Comparison of ENCODE assay signal across 18 mouse cellular contexts in genomic region chr2:28335810-28336209, GRCm38 (mm10).
DNase-seq lines count a peak whose midpoint lies in the region; ATAC-seq and TF ChIP-seq lines count a peak whose summit lies in the region.
"Had no signal": no experiment of that assay in that cellular context is flagged by ENCODE, and none has a peak within 500 bp of the region (broad histone marks: within the 10 kb centered on the region; RNA-seq: fewer than 3 reads in every experiment).

No protein-coding gene starts in this region.

- H3K27me3 ChIP-seq in forebrain, embryonic 16.5 days (replicated peaks; ENCODE audit: control insufficient read depth, insufficient read depth, low read length), result no peaks in the 10 kb centered on the region
- no peaks in the 10 kb centered on the region for H3K27me3 ChIP-seq in midbrain, embryonic 15.5 days (replicated peaks)
- H3K27me3 ChIP-seq: heart, embryonic 15.5 days; intestine, embryonic 15.5 days had no signal

- H3K9me3 ChIP-seq in forebrain, embryonic 16.5 days (ENCODE audit: control insufficient read depth, low read length), result no peaks in the 10 kb centered on the region
- no peaks in the 10 kb centered on the region for H3K9me3 ChIP-seq in midbrain, embryonic 15.5 days
- H3K9me3 ChIP-seq: embryonic facial prominence, embryonic 10.5 days; heart, embryonic 15.5 days; intestine, embryonic 15.5 days had no signal

- DNase-seq in heart, adult 11 months, result peak; percentile 4
- no peak for DNase-seq in heart, postnatal 10 days
- DNase-seq in layer of hippocampus, adult 2 months (ENCODE audit: low spot score in 2 of 2), result no peak
- no peak for DNase-seq in layer of hippocampus, adult 18-20 months (ENCODE audit: low spot score in 2 of 2)
- DNase-seq in gastrocnemius, postnatal 36 days, result no peak
- DNase-seq: cerebellum, adult 11 months; gastrocnemius, postnatal 14 days; heart, adult 2 months; heart, postnatal 4 days; kidney, adult 8-10 months; kidney, postnatal 10 days; right cerebral cortex, postnatal 25 days; spleen, adult 18-20 months had no signal

- no peak overlapping the region for H3K4me2 ChIP-seq in forebrain, embryonic 16.5 days (ENCODE audit: low read length)
- no peak overlapping the region for H3K4me2 ChIP-seq in midbrain, embryonic 15.5 days
- H3K4me2 ChIP-seq: heart, embryonic 15.5 days; intestine, embryonic 15.5 days had no signal

- H3K36me3 ChIP-seq in forebrain, embryonic 16.5 days (ENCODE audit: control insufficient read depth, insufficient read depth), result no peaks in the 10 kb centered on the region
- no peaks in the 10 kb centered on the region for H3K36me3 ChIP-seq in midbrain, embryonic 15.5 days (replicated peaks)
- H3K36me3 ChIP-seq: embryonic facial prominence, embryonic 10.5 days; heart, embryonic 15.5 days; intestine, embryonic 15.5 days had no signal

- WGBS in forebrain, embryonic 16.5 days, result 42% methylated on average over 3 of the region's 3 CpGs
- 72% methylated on average over 2 of the region's 3 CpGs for WGBS in midbrain, embryonic 15.5 days

- ATAC-seq in forebrain, embryonic 16.5 days, result peak; percentile 47; the same call in 1 of the 2 replicates
- ATAC-seq in midbrain, embryonic 15.5 days (replicated peaks), result peak; percentile 68
- ATAC-seq: intestine, embryonic 15.5 days had no signal

- peaks cover 25% of the 10 kb centered on the region for H3K4me1 ChIP-seq in forebrain, embryonic 16.5 days (replicated peaks; ENCODE audit: control insufficient read depth, insufficient read depth, low read length)
- peaks cover 31% of the 10 kb centered on the region for H3K4me1 ChIP-seq in midbrain, embryonic 15.5 days
- H3K4me1 ChIP-seq: heart, embryonic 15.5 days; intestine, embryonic 15.5 days had no signal

- peak overlapping the region; percentile 33; the same call in 1 of the 2 replicates for H3K27ac ChIP-seq in layer of hippocampus, adult 2 months
- H3K27ac ChIP-seq in forebrain, embryonic 16.5 days (ENCODE audit: low read length), result no peak overlapping the region
- peak overlapping the region; percentile 70 for H3K27ac ChIP-seq in midbrain, embryonic 15.5 days
- H3K27ac ChIP-seq: embryonic facial prominence, embryonic 10.5 days; heart, adult 2 months; heart, embryonic 15.5 days; intestine, embryonic 15.5 days had no signal

- H3K4me3 ChIP-seq in layer of hippocampus, adult 2 months, result no peak overlapping the region
- H3K4me3 ChIP-seq in forebrain, embryonic 16.5 days (replicated peaks; ENCODE audit: low read length), result no peak overlapping the region
- no peak overlapping the region for H3K4me3 ChIP-seq in midbrain, embryonic 15.5 days
- H3K4me3 ChIP-seq: embryonic facial prominence, embryonic 10.5 days; heart, adult 2 months; heart, embryonic 15.5 days; intestine, embryonic 15.5 days had no signal

- intact Hi-C loops in heart, postnatal 10 days (cut with DNase I), result no loop called here
- intact Hi-C loops in gastrocnemius, postnatal 36 days (cut with DNase I), result no loop called here

- H3K9ac ChIP-seq in forebrain, embryonic 16.5 days (replicated peaks; ENCODE audit: low read depth, low read length), result no peak overlapping the region
- no peak overlapping the region for H3K9ac ChIP-seq in midbrain, embryonic 15.5 days
- H3K9ac ChIP-seq: heart, embryonic 15.5 days; intestine, embryonic 15.5 days had no signal

- no peak for TF ChIP-seq CTCF in layer of hippocampus, adult 2 months (conservative IDR thresholded peaks at IDR 0.05)
